Mouse (Mus musculus) leukemia stem cell, adult 10-12 weeks (primary cell): ENCODE measurements around the gene Clec1b. TPM values are rescaled to one million over a fixed set of nuclear protein-coding genes. Genes with fewer than 3 reads are reported as not detected.

Experiments used
- polyA plus RNA-seq: library from polyadenylated mRNA; stranded (reverse); fragments of >175 nt; gene quantifications from 2 replicates; pipeline ENCODE4 v1.2.3, GENCODE M21; 2012; ENCODE audit warnings: low replicate concordance

Clec1b gene
- polyA plus RNA-seq, result 0.27 TPM in 1 of 2 replicates, not detected in the other

DNA sequence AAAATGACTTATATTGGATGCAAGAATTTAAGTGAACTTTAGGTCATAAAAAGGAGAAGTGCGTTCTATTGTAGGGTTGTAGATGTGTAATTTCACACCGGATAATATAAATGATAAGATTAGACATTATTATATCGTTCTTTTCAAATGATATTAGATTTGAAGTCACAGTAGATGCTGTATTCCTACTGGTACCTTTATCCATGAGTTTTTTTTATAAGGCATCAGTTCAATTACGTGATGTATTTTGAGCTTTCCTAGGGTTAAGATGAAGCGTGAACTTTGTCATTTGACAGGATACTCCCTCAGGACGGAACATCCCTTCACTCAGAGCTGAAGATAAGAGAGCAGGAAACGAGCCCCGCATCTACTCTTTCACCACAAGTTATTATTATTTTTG lies at the start of gene Clec1b:
TSS of gene Clec1b (plus strand) at position 301 of the 400 bp plus-strand sequence.

GRCm38 (mm10) chr6:129385774-129386173 lies 11.3 kb upstream of the Clec1b start, which contains the start of gene Clec12b:
Clec12b (minus strand) TSS chr6:129385874.

GRCm38 (mm10) chr6:129408562-129408961 lies 11.5 kb downstream of the Clec1b start, which contains the start of gene Clec9a:
Clec9a (plus strand) TSS chr6:129408862.

DNA sequence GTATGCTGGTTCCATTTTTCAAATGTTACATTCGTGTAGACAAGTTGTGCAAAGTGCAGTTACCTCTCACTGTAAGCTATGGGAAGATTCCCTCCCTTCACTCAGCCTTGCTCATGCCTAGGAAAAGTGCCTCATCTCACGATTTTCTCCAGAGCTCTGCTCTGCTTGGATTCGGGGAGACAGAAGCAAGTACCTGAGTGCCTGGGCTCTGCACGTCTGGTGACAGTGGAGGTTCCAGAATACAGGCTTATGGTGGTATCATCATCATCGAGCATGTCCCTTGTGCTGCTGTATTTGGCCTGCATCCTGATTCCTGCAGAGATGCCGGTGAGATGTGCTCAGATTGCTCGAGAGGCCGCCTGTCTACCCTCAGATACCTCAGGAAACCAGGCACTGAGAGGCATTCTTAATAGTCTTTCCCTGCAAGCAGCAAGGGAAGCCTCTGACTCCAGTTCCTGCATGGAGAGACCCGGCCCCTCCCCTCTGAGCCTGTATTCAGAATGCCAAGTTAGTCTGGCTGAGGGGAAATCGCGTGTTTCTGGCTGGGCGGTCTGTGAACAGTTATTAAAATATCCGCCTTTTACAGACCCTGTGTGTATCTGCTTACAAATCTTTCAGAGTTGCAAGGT lies 54.4 kb downstream of the Clec1b start, which contains the start of gene Clec1a:
TSS of gene Clec1a (minus strand) at position 590 of the 629 bp plus-strand sequence.

Other genes starting within 250 kb of the Clec1b start
- gene Clec2d, start 216.7 kb upstream of the Clec1b start, polyA plus RNA-seq, result 7.9 and 10.7 TPM in 2 replicates
- 0.64 and 0.90 TPM in 2 replicates for gene Cd69, start 121.9 kb upstream of the Clec1b start, polyA plus RNA-seq
- gene 4922502D21Rik, start 65.5 kb upstream of the Clec1b start, polyA plus RNA-seq, result not detected in 2 replicates
- gene Clec12a, start 54.6 kb upstream of the Clec1b start, polyA plus RNA-seq, result 0.56 TPM in 1 of 2 replicates, not detected in the other
- not detected in 2 replicates for gene Clec12b, start 11.4 kb upstream of the Clec1b start, polyA plus RNA-seq
- 0.32 TPM in 1 of 2 replicates, not detected in the other for gene Clec9a, start 11.6 kb downstream of the Clec1b start, polyA plus RNA-seq
- gene Clec1a, start 54.7 kb downstream of the Clec1b start, polyA plus RNA-seq, result 0.09 TPM in 1 of 2 replicates, not detected in the other
- gene Olr1, start 109.9 kb downstream of the Clec1b start, polyA plus RNA-seq, result 0.05 TPM in 1 of 2 replicates, not detected in the other
- not detected in 2 replicates for gene Tmem52b, start 115.3 kb downstream of the Clec1b start, polyA plus RNA-seq
- gene Gabarapl1, start 135.9 kb downstream of the Clec1b start, polyA plus RNA-seq, result 26.4 and 34.8 TPM in 2 replicates
- gene Klre1, start 180.6 kb downstream of the Clec1b start, polyA plus RNA-seq, result 0.14 and 0.34 TPM in 2 replicates
- gene Klrd1, start 194.5 kb downstream of the Clec1b start, polyA plus RNA-seq, result 0.39 TPM in 1 of 2 replicates, not detected in the other
- gene Klrk1, start 226.6 kb downstream of the Clec1b start, polyA plus RNA-seq, result 0.25 and 0.89 TPM in 2 replicates
- gene Klrc3, start 246.0 kb downstream of the Clec1b start, polyA plus RNA-seq, result not detected in 2 replicates